Mouse (Mus musculus): ENCODE results near the gene Hmg20a. TPM values are rescaled to one million over a fixed set of nuclear protein-coding genes. Genes with fewer than 3 reads are reported as not detected.

Gene Hmg20a
- total and polyA plus RNA-seq, 2 experiments from 2014 or later = 62.0 to 76.3 TPM

- no peak overlapping the region for H3K4me2 ChIP-seq (ENCODE audit: low read depth, low read length, poor library complexity, severe bottlenecking)
- no peaks in the 10 kb centered on the region for H3K4me1 ChIP-seq (ENCODE audit: insufficient read depth, low read length)
- peaks cover 14% of the 10 kb centered on the region for H3K36me3 ChIP-seq (ENCODE audit: insufficient read depth, low read length)
- DNase-seq (ENCODE audit: low spot score) = no peak
- H3K27ac ChIP-seq (ENCODE audit: low read depth, low read length) = no peak overlapping the region
- no peak for TF ChIP-seq CTCF (IDR thresholded peaks at IDR 0.05)
- WGBS = 77% methylated on average over 1 of the region's 1 CpGs
- no peak overlapping the region for H3K9ac ChIP-seq (replicated peaks; ENCODE audit: low read length, poor library complexity, severe bottlenecking)
- H3K9me3 ChIP-seq (ENCODE audit: low read length) = no peaks in the 10 kb centered on the region
- ATAC-seq (ENCODE audit: low FRiP score) = no peak
- H3K4me3 ChIP-seq (ENCODE audit: low read depth, low read length) = no peak overlapping the region
- H3K27me3 ChIP-seq (ENCODE audit: insufficient read depth, low read length) = no peaks in the 10 kb centered on the region
Measured at GRCm38 (mm10) chr9:56485423-56485822, 67.0 kb downstream of the Hmg20a start.

GRCm38 (mm10) chr9:56486158-56486557 is 67.7 kb downstream of the Hmg20a start:
- H3K9me3 ChIP-seq (ENCODE audit: low read length) = no peaks in the 10 kb centered on the region
- H3K27ac ChIP-seq (ENCODE audit: low read depth, low read length) = no peak overlapping the region
- H3K4me3 ChIP-seq (ENCODE audit: low read depth, low read length) = no peak overlapping the region
- TF ChIP-seq CTCF (IDR thresholded peaks at IDR 0.05) = no peak
- peaks cover 19% of the 10 kb centered on the region for H3K36me3 ChIP-seq (ENCODE audit: insufficient read depth, low read length)
- no peak for ATAC-seq (ENCODE audit: low FRiP score)
- 91% methylated on average over 3 of the region's 3 CpGs for WGBS
- DNase-seq (ENCODE audit: low spot score) = no peak
- H3K4me1 ChIP-seq (ENCODE audit: insufficient read depth, low read length) = no peaks in the 10 kb centered on the region
- H3K4me2 ChIP-seq (ENCODE audit: low read depth, low read length, poor library complexity, severe bottlenecking) = no peak overlapping the region
- H3K27me3 ChIP-seq (ENCODE audit: insufficient read depth, low read length) = no peaks in the 10 kb centered on the region
- H3K9ac ChIP-seq (replicated peaks; ENCODE audit: low read length, poor library complexity, severe bottlenecking) = no peak overlapping the region

GRCm38 (mm10) chr9:56487651-56488050 is 69.2 kb downstream of the Hmg20a start:
- Histone ChIP-seq H3K27me3 (ENCODE audit: insufficient read depth, low read length) (no peaks in the 10 kb centered on the region), H3K27ac (ENCODE audit: low read depth, low read length) (no peak overlapping the region), H3K4me1 (ENCODE audit: insufficient read depth, low read length) (no peaks in the 10 kb centered on the region), H3K9ac (replicated peaks; ENCODE audit: low read length, poor library complexity, severe bottlenecking) (no peak overlapping the region), H3K9me3 (ENCODE audit: low read length) (no peaks in the 10 kb centered on the region), H3K4me3 (ENCODE audit: low read depth, low read length) (no peak overlapping the region), H3K36me3 (ENCODE audit: insufficient read depth, low read length) (peaks cover 23% of the 10 kb centered on the region), H3K4me2 (ENCODE audit: low read depth, low read length, poor library complexity, severe bottlenecking) (no peak overlapping the region)
- WGBS = 92% methylated on average over 3 of the region's 3 CpGs
- TF ChIP-seq CTCF (IDR thresholded peaks at IDR 0.05) = no peak
- no peak for DNase-seq (ENCODE audit: low spot score)
- ATAC-seq (ENCODE audit: low FRiP score) = no peak

- Histone ChIP-seq H3K4me3 (ENCODE audit: low read depth, low read length) (no peak overlapping the region), H3K36me3 (ENCODE audit: insufficient read depth, low read length) (peaks cover 28% of the 10 kb centered on the region), H3K27me3 (ENCODE audit: insufficient read depth, low read length) (no peaks in the 10 kb centered on the region), H3K9ac (replicated peaks; ENCODE audit: low read length, poor library complexity, severe bottlenecking) (no peak overlapping the region), H3K4me1 (ENCODE audit: insufficient read depth, low read length) (no peaks in the 10 kb centered on the region), H3K27ac (ENCODE audit: low read depth, low read length) (no peak overlapping the region), H3K4me2 (ENCODE audit: low read depth, low read length, poor library complexity, severe bottlenecking) (no peak overlapping the region), H3K9me3 (ENCODE audit: low read length) (no peaks in the 10 kb centered on the region)
- TF ChIP-seq CTCF (IDR thresholded peaks at IDR 0.05) = no peak
- ATAC-seq (ENCODE audit: low FRiP score) = no peak
- 59% methylated on average over 3 of the region's 3 CpGs for WGBS
- DNase-seq (ENCODE audit: low spot score) = peak; percentile 51
Measured at GRCm38 (mm10) chr9:56492391-56492790, 74.0 kb downstream of the Hmg20a start.

- Histone ChIP-seq H3K4me1 (ENCODE audit: insufficient read depth, low read length) (no peaks in the 10 kb centered on the region), H3K27me3 (ENCODE audit: insufficient read depth, low read length) (no peaks in the 10 kb centered on the region), H3K4me3 (ENCODE audit: low read depth, low read length) (no peak overlapping the region), H3K27ac (ENCODE audit: low read depth, low read length) (no peak overlapping the region), H3K9ac (replicated peaks; ENCODE audit: low read length, poor library complexity, severe bottlenecking) (no peak overlapping the region), H3K36me3 (ENCODE audit: insufficient read depth, low read length) (peaks cover 28% of the 10 kb centered on the region), H3K9me3 (ENCODE audit: low read length) (no peaks in the 10 kb centered on the region), H3K4me2 (ENCODE audit: low read depth, low read length, poor library complexity, severe bottlenecking) (no peak overlapping the region)
- TF ChIP-seq CTCF (IDR thresholded peaks at IDR 0.05) = no peak
- 49% methylated on average over 1 of the region's 1 CpGs for WGBS
- ATAC-seq (ENCODE audit: low FRiP score) (no peak), DNase-seq (ENCODE audit: low spot score) (peak; percentile 70)
Measured at GRCm38 (mm10) chr9:56492916-56493315, 74.5 kb downstream of the Hmg20a start.

GRCm38 (mm10) chr9:56495088-56495487 is 76.7 kb downstream of the Hmg20a start:
- DNase-seq (ENCODE audit: low spot score) = peak; percentile 74
- Histone ChIP-seq H3K9ac (replicated peaks; ENCODE audit: low read length, poor library complexity, severe bottlenecking) (no peak overlapping the region), H3K36me3 (ENCODE audit: insufficient read depth, low read length) (peaks cover 25% of the 10 kb centered on the region), H3K9me3 (ENCODE audit: low read length) (no peaks in the 10 kb centered on the region), H3K4me2 (ENCODE audit: low read depth, low read length, poor library complexity, severe bottlenecking) (no peak overlapping the region), H3K27me3 (ENCODE audit: insufficient read depth, low read length) (no peaks in the 10 kb centered on the region), H3K4me1 (ENCODE audit: insufficient read depth, low read length) (no peaks in the 10 kb centered on the region), H3K27ac (ENCODE audit: low read depth, low read length) (no peak overlapping the region), H3K4me3 (ENCODE audit: low read depth, low read length) (no peak overlapping the region)
- no peak for ATAC-seq (ENCODE audit: low FRiP score)
- WGBS = 34% methylated on average over 7 of the region's 7 CpGs
- TF ChIP-seq CTCF (IDR thresholded peaks at IDR 0.05) = no peak

Data from midbrain, postnatal 0 days (tissue).